In genomic region chr19:59898301-59898700, GRCm38 (mm10) we compare ENCODE assay signal across 21 mouse cellular contexts.
"Had no signal": no experiment of that assay in that cellular context is flagged by ENCODE, and none has a peak within 500 bp of the region (broad histone marks: within the 10 kb centered on the region; RNA-seq: fewer than 3 reads in every experiment).

No protein-coding gene starts in this region.

- DNase-seq: kidney, adult 11 months; kidney, adult 8-10 months; kidney, postnatal 10 days; kidney, postnatal 36 days; lung, adult 2 months; lung, postnatal 14 days; lung, postnatal 4 days; midbrain, embryonic 14.5 days; right cerebral cortex, adult 18-20 months; right cerebral cortex, postnatal 14 days; right cerebral cortex, postnatal 4 days; thymus, adult 2 months; thymus, postnatal 14 days; thymus, postnatal 4 days had no signal

- H3K4me2 ChIP-seq: intestine, embryonic 15.5 days; kidney, embryonic 15.5 days; liver, embryonic 12.5 days; midbrain, embryonic 11.5 days; neural tube, embryonic 12.5 days; neural tube, embryonic 15.5 days had no signal

- H3K4me1 ChIP-seq: intestine, embryonic 15.5 days; kidney, embryonic 15.5 days; neural tube, embryonic 12.5 days; neural tube, embryonic 15.5 days had no signal

- H3K27me3 ChIP-seq: intestine, embryonic 15.5 days; kidney, embryonic 15.5 days; liver, embryonic 12.5 days; neural tube, embryonic 12.5 days; neural tube, embryonic 15.5 days had no signal

- H3K9me3 ChIP-seq: intestine, embryonic 15.5 days; kidney, embryonic 15.5 days; liver, embryonic 12.5 days; neural tube, embryonic 12.5 days; neural tube, embryonic 15.5 days had no signal

- H3K9ac ChIP-seq: intestine, embryonic 15.5 days; kidney, embryonic 15.5 days; liver, embryonic 12.5 days; neural tube, embryonic 12.5 days; neural tube, embryonic 15.5 days had no signal

- H3K36me3 ChIP-seq: intestine, embryonic 15.5 days; liver, embryonic 12.5 days; neural tube, embryonic 12.5 days had no signal

- H3K4me3 ChIP-seq: intestine, embryonic 15.5 days; kidney, embryonic 15.5 days; liver, embryonic 12.5 days; neural tube, embryonic 12.5 days; neural tube, embryonic 15.5 days had no signal

- H3K27ac ChIP-seq: intestine, embryonic 15.5 days; kidney, embryonic 15.5 days; neural tube, embryonic 12.5 days; neural tube, embryonic 15.5 days; stomach, postnatal 0 days had no signal

- ATAC-seq: intestine, embryonic 15.5 days; liver, embryonic 12.5 days had no signal
